Mouse (Mus musculus) forebrain, embryonic 11.5 days (tissue): ENCODE data around the gene Gstz1. TPM values are rescaled to one million over a fixed set of nuclear protein-coding genes. Genes with fewer than 3 reads are reported as not detected.

ENCODE experiments used
- ATAC-seq: fragments of 200-750 bp; cut with Nextera tagmentation; replicated peaks from 2 replicates; pipeline ENCODE4 v1.8.0; 2017; ENCODE audit warnings: moderate TSS enrichment; ENCODE audit not compliant: low FRiP score
- DNase-seq: peaks from one replicate; pipeline ENCODE4 v3.0.0-alpha.2; 2017; ENCODE audit warnings: low spot score
- H3K27ac ChIP-seq: fragments of 300-500 bp; sonication (generic); 2 replicates; pipeline ENCODE4 v1.5.1; 2014; ENCODE audit warnings: low read depth, low read length
- H3K27me3 ChIP-seq: fragments of 300-500 bp; sonication (generic); 2 replicates; pipeline ENCODE4 v1.6.1; 2014; ENCODE audit warnings: mild to moderate bottlenecking, low read length, mixed read lengths; ENCODE audit not compliant: control insufficient read depth, insufficient read depth
- H3K36me3 ChIP-seq: fragments of 300-500 bp; sonication (generic); 2 replicates; pipeline ENCODE4 v1.6.1; 2014; ENCODE audit warnings: mild to moderate bottlenecking, low read length, moderate library complexity, mixed read lengths; ENCODE audit not compliant: control insufficient read depth, insufficient read depth
- H3K4me1 ChIP-seq: fragments of 300-500 bp; sonication (generic); replicated peaks from 2 replicates; pipeline ENCODE4 v1.6.1; 2014; ENCODE audit warnings: low read length, mixed read lengths; ENCODE audit not compliant: control insufficient read depth, insufficient read depth
- H3K4me2 ChIP-seq: fragments of 300-500 bp; sonication (generic); 2 replicates; pipeline ENCODE4 v1.6.1; 2014; ENCODE audit warnings: low read depth, mild to moderate bottlenecking, low read length, moderate library complexity, mixed read lengths; ENCODE audit not compliant: severe bottlenecking
- H3K4me3 ChIP-seq: fragments of 300-500 bp; sonication (generic); 2 replicates; pipeline ENCODE4 v1.5.1; 2014; ENCODE audit warnings: low read depth, low read length
- H3K9ac ChIP-seq: fragments of 300-500 bp; sonication (generic); 2 replicates; pipeline ENCODE4 v1.6.1; 2014; ENCODE audit warnings: low read length
- H3K9me3 ChIP-seq: fragments of 300-500 bp; sonication (generic); 2 replicates; pipeline ENCODE4 v1.6.1; 2016; ENCODE audit warnings: low read length, mixed read lengths; ENCODE audit not compliant: control insufficient read depth
- WGBS: fragments of 180-500 bp; shearing (Covaris S2); extraction: QIAGEN DNeasy Blood & Tissue Kit; methylation state at CpG from one replicate; pipeline ENCODE4 v1.1.7; 2014; 5-methylcytosine and 5-hydroxymethylcytosine counted together
- polyA plus RNA-seq: library from polyadenylated mRNA; unstranded; fragments of >200 nt; fragmentation: Nextera tagmentation; extraction: Ambion mirVana; gene quantifications from 2 replicates; pipeline ENCODE4 v1.2.1, GENCODE M21; 2014

Gstz1 gene
- polyA plus RNA-seq = 29.7 and 34.0 TPM in 2 replicates

DNA sequence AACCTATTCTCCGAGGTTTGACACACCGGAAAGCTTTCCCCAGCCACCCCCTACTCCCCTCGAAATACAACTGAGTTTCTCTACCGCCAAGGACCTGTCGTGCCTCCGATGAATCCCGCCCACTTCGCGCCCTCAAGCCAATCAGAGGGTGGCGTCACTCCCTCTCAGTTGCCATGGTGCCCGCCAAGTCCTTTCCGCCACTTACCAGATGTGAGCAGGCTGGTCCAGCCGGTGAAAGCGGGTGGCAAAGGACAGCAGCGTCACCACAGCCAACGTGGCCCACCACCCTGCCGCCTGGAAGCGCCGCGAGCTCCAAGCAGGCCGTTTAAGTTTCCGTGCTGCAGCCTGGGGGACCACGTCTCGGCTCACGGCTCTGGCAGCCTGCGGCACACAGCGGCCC, at the start of gene Gstz1:
Gene Gstz1, plus strand, starts transcription at position 200 of the 400 bp plus-strand sequence.
- H3K9ac ChIP-seq = peak within 1 kb of the TSS; percentile 63
- DNase-seq (peak; percentile 93), ATAC-seq (peak; percentile 89)
- peak within 1 kb of the TSS; percentile 86 for H3K4me3 ChIP-seq
- no peaks in the 10 kb centered on the region; the same call in 1 of the 2 replicates for H3K36me3 ChIP-seq
- H3K4me1 ChIP-seq = peaks cover 3% of the 10 kb centered on the region; the same call in 1 of the 2 replicates
- WGBS = under 1% methylated on average over 27 of the region's 27 CpGs
- H3K27ac ChIP-seq = peak within 1 kb of the TSS; percentile 86
- no peaks in the 10 kb centered on the region for H3K27me3 ChIP-seq
- H3K4me2 ChIP-seq = peak within 1 kb of the TSS; percentile 62
- H3K9me3 ChIP-seq = peaks cover 2% of the 10 kb centered on the region; the same call in 1 of the 2 replicates

DNA sequence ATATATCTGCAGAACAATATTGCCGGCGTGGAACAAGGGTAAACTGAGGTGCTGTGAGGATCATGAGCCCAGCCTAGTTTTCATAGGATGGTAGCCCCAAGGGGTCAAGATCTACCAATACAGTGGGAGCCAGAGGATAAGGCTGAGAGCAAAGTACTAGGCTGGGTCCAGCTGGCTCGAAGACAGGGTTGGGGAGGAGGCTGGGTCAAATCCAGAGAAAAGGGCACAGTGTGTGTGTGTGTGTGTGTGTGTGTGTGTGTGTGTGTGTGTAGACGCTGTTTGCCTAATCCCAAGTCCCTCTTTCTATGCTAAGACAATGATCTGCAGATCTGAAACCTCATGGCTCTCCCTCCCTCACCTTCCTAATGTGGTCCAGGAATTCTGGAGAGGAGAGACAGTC, 46.6 kb upstream of the Gstz1 start:
- 70% methylated on average over 4 of the region's 4 CpGs for WGBS
- Histone ChIP-seq H3K9me3 (no peaks in the 10 kb centered on the region), H3K36me3 (no peaks in the 10 kb centered on the region), H3K27me3 (peaks cover 17% of the 10 kb centered on the region), H3K9ac (no peak overlapping the region), H3K4me3 (no peak overlapping the region), H3K4me1 (peaks cover 8% of the 10 kb centered on the region; the same call in 1 of the 2 replicates), H3K4me2 (no peak overlapping the region), H3K27ac (no peak overlapping the region)
- DNase-seq (no peak), ATAC-seq (no peak)

DNA sequence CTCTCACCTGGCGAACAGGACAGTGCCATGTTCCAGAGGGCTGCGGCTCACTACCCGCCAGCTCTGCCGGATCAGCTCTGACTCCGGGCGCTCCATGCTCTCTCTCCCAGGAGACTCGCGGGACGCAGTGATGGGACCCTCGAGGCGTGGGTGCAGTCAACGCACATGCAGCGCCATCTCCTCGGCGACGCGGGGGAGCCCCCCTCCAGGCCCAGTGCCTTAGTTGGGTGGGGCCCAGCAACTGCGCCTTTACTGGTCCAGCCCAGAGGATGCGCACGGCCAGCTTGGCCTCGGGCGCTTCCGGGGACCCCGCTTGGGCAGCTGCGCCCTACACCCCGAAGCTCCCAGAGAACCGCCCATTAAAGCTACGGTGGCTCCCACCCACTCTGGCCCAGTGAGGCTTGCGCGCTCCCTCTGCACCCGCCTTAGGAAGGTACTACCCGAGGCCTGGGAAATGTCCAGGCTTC, 44.8 kb upstream of the Gstz1 start, which contains the start of gene Ngb:
Gene Ngb, minus strand, starts transcription at position 375 of the 467 bp plus-strand sequence.
- Histone ChIP-seq H3K27me3 (peaks cover 17% of the 10 kb centered on the region), H3K4me1 (peaks cover 8% of the 10 kb centered on the region; the same call in 1 of the 2 replicates), H3K9ac (no peak within 1 kb of the TSS), H3K9me3 (no peaks in the 10 kb centered on the region), H3K36me3 (no peaks in the 10 kb centered on the region), H3K4me2 (peak within 1 kb of the TSS; percentile 43), H3K4me3 (peak within 1 kb of the TSS; percentile 14; the same call in 1 of the 2 replicates), H3K27ac (no peak within 1 kb of the TSS)
- WGBS = 3% methylated on average over 31 of the region's 32 CpGs
- ATAC-seq (no peak), DNase-seq (no peak)

DNA sequence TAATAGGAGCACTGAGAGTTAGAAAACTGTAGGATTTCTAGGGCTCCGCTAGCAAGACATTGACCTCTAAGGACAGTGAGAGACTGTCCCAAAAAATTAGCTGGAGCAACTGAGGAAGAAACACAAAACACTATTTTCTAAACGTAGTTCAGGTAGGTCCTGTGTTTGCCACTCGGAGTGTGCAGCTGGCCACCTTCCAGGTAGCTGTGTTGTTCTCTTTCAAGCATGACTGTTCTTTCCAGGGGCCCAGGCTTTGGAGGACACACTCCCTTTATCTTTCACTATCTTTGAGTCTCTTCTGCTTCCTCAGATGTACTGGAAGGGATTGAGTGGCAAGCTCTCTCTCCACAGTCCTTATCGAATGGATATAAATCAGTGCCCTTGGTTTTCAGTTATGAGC, 43.5 kb upstream of the Gstz1 start:
- DNase-seq (no peak), ATAC-seq (no peak)
- H3K4me3 ChIP-seq = no peak overlapping the region
- peaks cover 17% of the 10 kb centered on the region for H3K27me3 ChIP-seq
- H3K4me2 ChIP-seq = no peak overlapping the region
- no peaks in the 10 kb centered on the region for H3K9me3 ChIP-seq
- no peak overlapping the region for H3K9ac ChIP-seq
- peaks cover 8% of the 10 kb centered on the region; the same call in 1 of the 2 replicates for H3K4me1 ChIP-seq
- 91% methylated on average over 4 of the region's 4 CpGs for WGBS
- no peaks in the 10 kb centered on the region for H3K36me3 ChIP-seq
- no peak overlapping the region for H3K27ac ChIP-seq

DNA sequence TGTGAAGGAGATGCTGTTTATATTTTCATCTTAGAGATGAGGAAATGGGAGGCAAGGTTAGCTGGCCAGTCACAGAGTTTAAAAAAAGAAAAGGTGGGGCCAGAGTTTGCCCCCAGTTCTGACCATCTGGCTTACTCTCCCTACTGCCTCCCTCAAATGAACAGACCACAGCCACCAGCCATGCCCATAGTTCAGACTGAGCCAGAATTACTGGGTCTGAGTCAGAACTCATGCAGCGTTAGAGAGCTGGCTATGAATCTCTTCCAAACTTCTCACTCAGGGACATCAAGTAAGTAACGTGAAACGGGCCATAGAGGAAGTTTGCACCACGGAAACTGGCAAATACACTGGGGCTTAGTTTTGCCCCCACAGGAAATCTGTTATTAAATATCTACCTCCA, 42.2 kb upstream of the Gstz1 start:
- H3K9ac ChIP-seq = no peak overlapping the region
- ATAC-seq (no peak), DNase-seq (no peak)
- peaks cover 17% of the 10 kb centered on the region for H3K27me3 ChIP-seq
- no peak overlapping the region for H3K4me3 ChIP-seq
- no peak overlapping the region for H3K4me2 ChIP-seq
- peaks cover 8% of the 10 kb centered on the region; the same call in 1 of the 2 replicates for H3K4me1 ChIP-seq
- no peaks in the 10 kb centered on the region for H3K9me3 ChIP-seq
- H3K27ac ChIP-seq = no peak overlapping the region
- WGBS = 86% methylated on average over 4 of the region's 4 CpGs
- H3K36me3 ChIP-seq = no peaks in the 10 kb centered on the region

DNA sequence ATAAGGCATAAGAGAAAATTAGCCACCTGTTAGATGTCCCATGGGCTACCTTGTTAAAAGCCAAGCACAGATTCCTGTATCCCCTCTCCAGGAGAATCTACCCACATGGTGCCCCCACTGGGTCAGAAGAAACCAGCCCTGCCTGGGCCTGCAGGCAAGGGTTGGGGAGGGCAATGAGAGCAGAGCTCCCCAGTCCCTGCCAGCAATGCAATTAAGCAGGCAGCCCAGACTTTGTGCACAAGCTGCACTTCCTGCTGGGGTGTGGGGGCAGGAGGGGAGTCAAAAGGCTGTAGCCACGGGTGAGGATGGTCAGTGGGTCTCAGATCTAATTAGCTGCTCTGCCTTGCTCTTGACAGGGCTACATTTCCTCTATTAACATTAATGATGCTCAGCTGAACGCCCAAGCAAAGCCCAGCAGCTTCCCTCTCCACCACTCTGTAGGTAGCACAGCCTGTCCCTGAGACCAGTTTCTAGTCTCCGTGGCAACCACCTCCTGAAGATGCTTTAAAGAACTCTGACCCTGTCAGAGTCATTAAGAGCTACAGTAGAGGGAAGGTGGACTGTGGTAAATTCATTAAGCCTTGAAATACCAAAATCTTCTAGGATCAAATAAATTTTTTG, 39.5 kb upstream of the Gstz1 start:
- no peaks in the 10 kb centered on the region for H3K36me3 ChIP-seq
- no peak overlapping the region for H3K4me2 ChIP-seq
- no peak for DNase-seq
- ATAC-seq = no peak
- 19% methylated on average over 3 of the region's 3 CpGs for WGBS
- no peaks in the 10 kb centered on the region for H3K9me3 ChIP-seq
- no peaks in the 10 kb centered on the region; the same call in 1 of the 2 replicates for H3K4me1 ChIP-seq
- peaks cover 4% of the 10 kb centered on the region; the same call in 1 of the 2 replicates for H3K27me3 ChIP-seq
- H3K27ac ChIP-seq = no peak overlapping the region
- no peak overlapping the region for H3K9ac ChIP-seq
- H3K4me3 ChIP-seq = no peak overlapping the region

DNA sequence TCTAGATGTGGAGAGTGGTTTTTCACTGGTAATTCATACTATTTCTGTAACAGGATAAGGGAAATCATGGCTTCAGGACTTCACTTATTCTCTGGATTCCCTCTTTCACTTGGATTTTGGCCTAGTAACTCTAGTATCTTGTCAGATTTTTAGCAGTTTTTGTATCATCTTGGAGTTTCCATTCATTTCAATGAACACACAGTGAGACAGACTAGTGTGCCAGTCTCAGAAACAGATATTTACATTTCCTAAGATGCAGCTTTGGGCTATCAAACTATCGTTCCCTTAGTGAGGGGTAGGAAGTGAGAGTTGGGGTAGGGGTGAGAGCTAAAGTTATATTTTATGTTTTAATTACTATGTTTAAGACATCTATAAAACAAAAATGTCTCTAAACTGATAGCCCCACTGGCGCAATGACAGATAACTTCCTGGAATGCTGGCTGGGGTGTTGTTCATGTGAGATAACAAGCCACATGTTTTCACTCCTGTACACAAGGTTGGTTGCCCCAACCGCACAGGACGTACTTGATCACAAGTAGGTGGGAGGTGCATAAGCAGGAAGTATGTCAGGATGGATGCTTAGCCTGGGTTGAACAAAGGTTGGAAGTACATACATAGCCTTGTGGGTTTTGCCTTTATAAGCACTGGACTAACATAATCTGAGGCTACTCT, 24.9 kb upstream of the Gstz1 start:
- H3K27ac ChIP-seq = no peak overlapping the region
- DNase-seq (no peak), ATAC-seq (no peak)
- no peak overlapping the region for H3K4me2 ChIP-seq
- no peaks in the 10 kb centered on the region for H3K4me1 ChIP-seq
- WGBS = 96% methylated on average over 4 of the region's 4 CpGs
- H3K9ac ChIP-seq = no peak overlapping the region
- no peaks in the 10 kb centered on the region for H3K36me3 ChIP-seq
- H3K27me3 ChIP-seq = no peaks in the 10 kb centered on the region
- no peak overlapping the region for H3K4me3 ChIP-seq
- H3K9me3 ChIP-seq = no peaks in the 10 kb centered on the region

DNA sequence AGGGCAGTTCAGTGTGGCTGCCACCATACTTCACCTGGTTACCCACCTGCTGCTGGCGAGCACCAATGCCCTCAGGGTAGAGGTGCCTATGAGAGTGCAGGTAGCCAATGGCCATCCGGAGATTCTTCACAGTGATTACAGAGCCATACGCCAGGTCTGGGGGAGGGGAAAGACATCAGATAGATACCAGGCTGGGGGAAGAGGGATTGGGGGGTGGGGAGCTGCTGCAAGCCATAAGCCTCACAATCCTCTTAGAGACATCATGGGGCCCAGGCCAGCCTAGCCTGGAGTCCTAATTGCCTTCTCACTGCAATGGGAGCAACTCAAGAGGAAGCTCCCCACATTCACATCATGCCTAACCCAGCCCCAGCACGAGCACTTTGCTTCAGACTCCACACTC, 19.7 kb upstream of the Gstz1 start:
- no peaks in the 10 kb centered on the region for H3K9me3 ChIP-seq
- no peak overlapping the region for H3K4me3 ChIP-seq
- no peaks in the 10 kb centered on the region for H3K4me1 ChIP-seq
- no peak overlapping the region for H3K4me2 ChIP-seq
- ATAC-seq = no peak
- 57% methylated on average over 4 of the region's 4 CpGs for WGBS
- no peaks in the 10 kb centered on the region for H3K27me3 ChIP-seq
- H3K36me3 ChIP-seq = no peaks in the 10 kb centered on the region
- H3K27ac ChIP-seq = no peak overlapping the region
- DNase-seq = no peak
- H3K9ac ChIP-seq = no peak overlapping the region
